Mouse (Mus musculus) cerebellum, postnatal 36 days (tissue): ENCODE measurements at regions not wholly inside any gene's neighbourhood (a gene's known extent, or its start where the extent isn't known, plus 50 kb on each side); places are given as distances from the start of the nearest gene placed in this dataset.

Experiments
- DNase-seq, 2 experiments: peaks; one replicate each; pipeline ENCODE4 v3.0.0; 2021 to 2022; ENCODE audit warnings: mixed read lengths in 2 of 2

DNA sequence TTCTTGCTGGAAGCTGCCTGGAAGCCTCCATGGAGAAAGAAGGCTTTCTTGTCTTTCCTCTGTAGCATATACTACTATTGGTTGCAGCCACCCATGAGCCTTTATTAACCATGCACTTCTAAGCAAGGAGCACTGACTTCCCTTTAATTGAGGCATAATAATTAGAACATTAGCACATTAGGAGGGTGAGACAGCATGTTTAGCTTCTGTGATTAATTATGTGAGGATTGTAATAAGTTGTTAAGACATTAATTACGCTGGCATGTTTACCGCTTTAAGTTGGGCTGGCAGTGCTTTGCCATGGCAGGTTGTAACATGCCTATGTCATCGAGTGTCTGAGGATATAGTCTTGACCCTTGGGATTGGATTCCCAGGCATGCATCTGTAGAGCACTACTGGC, 391.7 kb downstream of the Brinp2 start:
- no peak for DNase-seq

- DNase-seq, result no peak
Observed at GRCm38 (mm10) chr1:157969635-157970111, 386.5 kb downstream of the Brinp2 start.

DNA sequence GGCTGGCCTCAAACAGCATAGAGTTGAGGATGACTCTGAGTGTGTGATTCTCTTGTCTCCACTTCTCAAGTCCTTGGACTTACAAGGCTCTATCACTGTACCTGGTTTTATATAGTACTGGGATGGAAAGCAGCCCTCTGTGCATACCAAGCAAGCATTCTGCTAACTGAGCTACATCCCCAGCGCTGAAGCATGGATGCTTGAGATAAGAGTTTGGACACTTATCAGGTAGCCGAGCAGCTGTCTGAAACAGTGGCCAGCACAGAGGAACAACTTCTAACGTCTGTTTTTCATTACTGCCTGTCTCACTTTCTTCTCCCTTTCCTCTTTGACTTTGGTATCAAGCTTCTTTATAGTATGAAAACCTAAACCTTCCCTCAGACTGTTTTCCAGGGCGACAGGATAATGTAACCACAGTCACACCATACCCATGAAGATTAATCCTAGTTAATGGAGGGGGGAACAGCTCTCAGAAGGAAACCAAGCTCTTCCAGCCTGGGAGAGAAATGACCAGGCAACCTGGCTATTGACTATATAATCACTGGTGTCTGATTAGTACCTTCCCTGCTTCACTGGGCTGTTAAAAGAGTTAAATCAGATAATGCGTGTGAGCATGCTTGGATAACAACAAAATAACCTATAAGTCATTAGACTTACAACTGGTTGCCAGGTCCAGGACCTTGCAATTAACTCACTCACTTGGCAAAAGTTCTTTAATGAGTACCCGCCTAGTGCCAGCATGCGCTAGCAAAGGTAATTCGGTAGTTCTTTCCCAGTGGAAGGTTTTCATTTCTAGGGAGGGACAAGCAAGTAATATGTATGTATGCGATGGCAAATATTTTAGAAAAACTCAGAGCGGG, 382.5 kb downstream of the Brinp2 start:
- no peak for DNase-seq

GRCm38 (mm10) chr1:157974656-157975055, 381.5 kb downstream of the Brinp2 start:
- no peak for DNase-seq

- no peak for DNase-seq
Observed at GRCm38 (mm10) chr1:158019161-158019560, 337.0 kb downstream of the Brinp2 start.

GRCm38 (mm10) chr1:158039756-158040155, 316.4 kb downstream of the Brinp2 start:
- no peak for DNase-seq

DNA sequence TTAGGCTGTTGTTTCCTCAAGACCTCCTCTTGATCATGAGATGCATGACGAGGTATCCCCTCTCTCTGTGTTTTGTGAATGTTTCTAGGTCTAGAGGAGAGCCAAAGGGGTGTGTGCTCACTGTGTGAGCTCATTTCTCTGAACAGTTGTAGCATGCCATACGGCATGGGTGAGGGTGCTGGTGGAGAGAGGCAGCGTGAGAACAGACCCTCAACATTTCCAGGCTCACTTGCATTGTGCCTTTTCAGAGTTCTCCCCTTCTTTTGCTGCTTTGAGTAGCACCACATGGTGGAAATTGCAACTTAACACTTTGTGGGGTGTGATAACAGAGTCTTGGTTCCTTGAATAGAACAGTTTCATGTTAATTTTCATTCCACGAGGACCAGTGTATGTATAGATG, 315.8 kb downstream of the Brinp2 start:
- no peak for DNase-seq

DNA sequence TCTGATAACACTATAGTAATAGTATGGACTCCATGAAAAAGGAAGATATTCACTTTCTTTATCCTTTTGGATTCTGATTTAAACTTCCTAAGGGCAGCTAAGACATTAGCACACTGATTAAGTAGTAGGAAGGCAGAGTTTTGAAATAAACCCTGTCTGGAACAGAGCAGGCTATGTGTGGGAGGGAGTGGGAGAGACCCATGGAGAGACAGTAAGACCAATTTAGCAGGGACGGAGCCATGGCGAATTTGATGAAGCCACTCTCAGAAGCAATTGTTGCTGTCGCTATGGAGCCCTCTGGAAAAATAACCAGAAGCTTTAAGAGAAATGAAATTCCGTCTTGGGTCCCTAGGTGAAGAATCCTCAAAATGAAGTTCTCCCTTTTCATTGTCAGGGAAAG, 303.5 kb downstream of the Brinp2 start:
- DNase-seq, result no peak

GRCm38 (mm10) chr1:158054961-158055360, 301.2 kb downstream of the Brinp2 start:
- no peak for DNase-seq

DNA sequence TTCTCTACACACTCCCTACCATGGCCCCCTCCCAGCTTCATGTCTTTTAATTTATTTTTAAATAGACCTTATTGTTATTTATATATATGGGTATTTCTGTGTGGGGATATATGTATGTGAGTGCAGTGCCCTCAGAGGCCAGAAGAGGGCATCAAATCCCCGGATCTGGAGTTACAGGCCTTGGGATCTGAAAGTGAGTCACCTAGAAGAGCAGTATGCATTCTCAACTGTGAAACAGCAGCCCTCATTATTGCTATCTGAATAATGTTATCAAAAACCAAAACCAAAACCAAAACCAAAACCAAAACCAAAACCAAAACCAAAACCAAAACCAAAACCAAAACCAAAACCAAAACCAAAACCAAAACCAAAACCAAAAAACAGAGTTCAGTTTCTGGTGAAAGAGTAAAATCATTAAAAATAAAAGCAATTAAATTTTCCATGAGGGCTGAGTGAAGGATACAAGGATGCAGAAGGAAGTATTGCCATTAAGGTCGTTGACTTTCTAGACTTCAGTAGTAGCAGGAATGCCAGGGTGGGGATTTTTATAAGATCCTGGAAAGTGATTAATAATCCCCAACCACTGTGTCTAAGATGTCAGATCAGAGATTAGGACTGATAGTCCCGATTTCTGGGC, 299.0 kb downstream of the Brinp2 start:
- DNase-seq, result no peak

DNA sequence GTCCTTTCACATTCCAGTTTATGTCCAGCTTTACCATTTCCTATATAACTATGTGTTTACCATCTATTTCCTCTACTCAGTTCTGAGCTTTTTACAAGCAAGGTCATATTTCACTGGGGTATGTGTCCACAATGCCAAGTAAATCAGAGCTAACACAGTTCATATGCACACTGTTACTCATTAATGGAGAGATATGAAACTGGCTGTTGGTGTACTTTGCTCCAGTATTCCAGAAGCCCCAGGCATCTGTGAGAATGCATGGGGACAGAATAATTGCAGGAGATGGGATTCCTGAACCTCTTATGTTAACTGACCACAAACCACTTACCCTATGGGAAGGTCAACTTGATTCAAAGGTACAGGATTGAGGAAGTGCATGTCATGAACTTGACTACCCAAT, 298.3 kb downstream of the Brinp2 start:
- no peak for DNase-seq

DNA sequence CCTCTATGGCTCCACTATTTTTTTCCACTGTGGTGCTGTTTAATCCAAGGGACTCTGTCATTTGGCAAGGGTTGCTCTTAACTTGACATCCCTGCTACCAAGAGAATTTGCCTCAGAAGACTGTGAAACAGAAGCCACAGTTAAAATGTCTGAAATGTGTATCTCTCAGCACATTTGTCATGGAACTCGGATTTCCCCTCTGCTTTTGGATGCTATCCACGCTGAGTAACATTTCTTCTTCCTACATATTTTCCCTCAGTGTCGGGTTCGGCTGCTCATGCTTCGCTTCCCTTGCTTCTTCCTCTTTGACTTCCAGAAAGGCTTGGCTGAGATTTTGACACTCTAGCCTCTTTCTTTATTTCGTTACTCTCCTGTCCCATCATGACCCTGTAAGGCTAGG, 294.1 kb downstream of the Brinp2 start:
- DNase-seq, result no peak

- DNase-seq, result no peak
Observed at GRCm38 (mm10) chr1:158082181-158082580, 273.9 kb downstream of the Brinp2 start.

DNA sequence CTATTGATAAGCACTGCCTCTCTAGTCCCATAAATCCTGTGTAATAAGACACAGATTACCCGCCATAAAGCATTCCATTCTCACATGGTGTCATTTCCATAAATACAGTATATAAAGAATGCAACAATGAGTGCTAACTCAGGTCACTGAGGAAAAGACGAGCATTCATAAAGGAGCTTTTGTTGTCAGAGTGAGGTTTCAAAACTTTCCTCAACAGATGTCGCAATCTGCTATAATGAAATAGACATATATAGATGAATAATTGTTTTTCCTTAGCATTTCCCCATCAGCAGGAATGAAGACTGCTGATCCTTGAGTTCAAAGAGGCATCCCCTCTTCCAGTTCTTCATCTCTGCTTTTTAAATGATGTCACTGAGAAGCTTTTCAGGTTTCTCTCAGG, 270.3 kb downstream of the Brinp2 start:
- no peak for DNase-seq

- no peak for DNase-seq
Observed at GRCm38 (mm10) chr1:158097500-158097899, 258.6 kb downstream of the Brinp2 start.

DNA sequence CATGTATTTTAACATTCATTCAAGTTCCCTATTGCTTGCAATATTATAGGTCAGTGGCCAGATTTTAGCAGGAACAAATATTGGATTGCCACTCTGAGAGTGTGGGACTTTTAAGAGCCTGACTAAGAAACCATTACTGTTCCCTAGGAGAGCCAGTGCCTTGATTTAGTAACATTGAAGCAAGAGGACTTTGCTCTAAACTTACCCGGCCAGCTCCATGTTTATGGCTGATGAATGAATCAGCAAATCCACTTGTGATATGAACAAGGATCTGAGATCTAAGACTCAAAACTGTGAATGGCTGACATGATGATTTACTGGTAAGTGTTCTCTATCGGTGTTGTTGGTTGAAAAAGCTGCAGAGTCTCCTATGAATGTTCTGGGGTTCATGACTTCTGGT, 236.4 kb downstream of the Brinp2 start:
- DNase-seq, result no peak

DNA sequence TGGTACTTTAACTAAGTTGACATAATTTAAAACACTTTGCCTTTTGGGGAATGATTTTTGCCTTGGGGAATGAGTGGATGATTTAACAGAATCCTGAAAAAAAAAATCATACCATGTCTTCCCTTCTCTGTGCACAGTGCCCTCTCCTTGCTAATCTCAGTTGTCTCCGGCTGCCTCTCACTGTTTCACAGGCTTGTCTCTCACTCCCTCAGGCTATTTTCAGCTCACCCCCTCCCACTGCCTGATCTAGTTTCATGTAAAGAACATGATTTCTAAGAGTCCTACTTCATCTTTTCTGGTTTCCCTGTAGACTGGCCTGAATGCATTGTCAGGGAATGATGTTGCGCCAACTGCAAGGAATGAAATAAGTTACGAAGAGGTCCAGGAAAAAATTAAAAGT, 231.2 kb downstream of the Brinp2 start:
- no peak for DNase-seq

GRCm38 (mm10) chr1:158126272-158126671, 229.9 kb downstream of the Brinp2 start:
- DNase-seq, result no peak

GRCm38 (mm10) chr1:158129243-158129770, 226.8 kb downstream of the Brinp2 start:
- DNase-seq, result no peak

- peak; percentile 20 to 25 for DNase-seq
Observed at GRCm38 (mm10) chr1:158147525-158147924, 208.6 kb downstream of the Brinp2 start.

- DNase-seq, result no peak
Observed at GRCm38 (mm10) chr1:158148035-158148434, 208.1 kb downstream of the Brinp2 start.

- DNase-seq, result no peak
Observed at GRCm38 (mm10) chr1:158161111-158161510, 195.0 kb downstream of the Brinp2 start.

- DNase-seq, result no peak
Observed at GRCm38 (mm10) chr1:158161533-158161932, 194.6 kb downstream of the Brinp2 start.

DNA sequence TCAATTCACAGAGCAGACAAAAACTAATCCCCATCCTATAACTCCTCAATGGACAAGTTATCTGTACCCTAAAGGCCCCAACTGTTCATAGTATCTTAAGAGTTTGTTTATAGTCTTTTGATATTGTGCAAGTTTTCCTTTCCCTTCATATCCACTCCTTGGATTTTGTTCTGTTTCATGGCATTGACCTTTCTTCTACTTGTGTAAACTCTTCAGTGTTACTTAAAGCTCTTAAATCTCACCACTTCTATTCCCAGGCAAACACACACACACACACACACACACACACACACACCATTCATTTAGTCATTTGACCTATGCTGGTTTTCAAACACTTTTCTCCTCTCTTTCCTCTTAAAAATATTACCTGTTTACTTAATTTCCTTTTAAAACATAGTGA, 192.7 kb downstream of the Brinp2 start:
- no peak for DNase-seq
